Mouse (Mus musculus): ENCODE measurements around the gene Esam. TPM values are rescaled to one million over a fixed set of nuclear protein-coding genes. Genes with fewer than 3 reads are reported as not detected.

Esam gene
- polyA plus RNA-seq (2015; fragmentation: Nextera tagmentation; extraction: Ambion mirVana), result 47.0 and 49.1 TPM in 2 replicates

DNA sequence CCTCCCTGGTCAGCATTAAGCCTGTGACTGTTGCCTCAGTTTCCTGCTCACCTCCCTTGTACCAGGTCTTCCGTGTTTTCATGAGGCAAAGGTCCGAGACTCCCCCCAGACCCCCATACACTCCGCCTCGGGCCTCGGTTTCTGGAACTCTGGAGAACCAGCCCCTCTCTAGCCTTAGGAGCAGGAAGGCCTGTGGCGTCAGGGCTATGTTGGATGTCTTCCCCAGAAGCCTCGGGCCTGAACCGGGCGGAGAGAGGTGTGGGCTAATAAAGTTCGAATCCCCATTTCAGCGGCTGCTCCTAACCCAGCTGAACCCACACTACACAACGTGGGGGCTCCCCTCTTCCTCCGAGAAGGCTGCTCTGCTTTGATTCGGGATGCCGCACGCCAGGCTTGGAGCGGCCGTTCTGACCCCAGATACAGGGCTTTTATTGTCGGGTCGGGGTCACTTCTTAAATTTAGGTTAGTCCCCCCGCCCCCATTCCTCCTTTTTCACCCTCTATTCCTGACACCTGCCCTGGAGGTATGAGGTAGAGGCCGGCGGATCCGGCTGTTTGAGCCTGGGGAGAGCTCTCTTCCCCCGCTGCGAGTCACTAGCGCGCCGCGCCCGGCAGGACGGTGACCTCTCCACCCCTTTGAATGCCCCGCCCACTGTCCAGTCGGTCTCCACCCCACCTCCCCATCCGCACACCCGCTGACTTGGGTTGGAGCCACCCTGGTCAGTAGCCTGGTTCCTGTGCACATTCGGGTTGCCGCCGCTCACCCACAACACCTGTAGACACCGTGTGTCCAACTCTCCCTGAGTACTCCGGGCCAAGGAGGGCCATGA, at the start of gene Esam:
TSS of gene Esam (plus strand) at position 683 of the 829 bp plus-strand sequence.
- H3K27ac ChIP-seq, result no peak within 1 kb of the TSS
- peak within 1 kb of the TSS; percentile 4; the same call in 1 of the 2 replicates for H3K4me3 ChIP-seq
- ATAC-seq (replicated peaks), result no peak
- no peaks in the 10 kb centered on the region; the same call in none of the 2 replicates for H3K36me3 ChIP-seq (replicated peaks)
- H3K9me3 ChIP-seq, result no peaks in the 10 kb centered on the region
- WGBS, result 6% methylated on average over 41 of the region's 41 CpGs
- no peak within 1 kb of the TSS for H3K9ac ChIP-seq
- peaks cover 23% of the 10 kb centered on the region for H3K4me1 ChIP-seq
- H3K4me2 ChIP-seq, result peak within 1 kb of the TSS; percentile 3; the same call in 1 of the 2 replicates
- peaks cover 47% of the 10 kb centered on the region for H3K27me3 ChIP-seq (replicated peaks)

DNA sequence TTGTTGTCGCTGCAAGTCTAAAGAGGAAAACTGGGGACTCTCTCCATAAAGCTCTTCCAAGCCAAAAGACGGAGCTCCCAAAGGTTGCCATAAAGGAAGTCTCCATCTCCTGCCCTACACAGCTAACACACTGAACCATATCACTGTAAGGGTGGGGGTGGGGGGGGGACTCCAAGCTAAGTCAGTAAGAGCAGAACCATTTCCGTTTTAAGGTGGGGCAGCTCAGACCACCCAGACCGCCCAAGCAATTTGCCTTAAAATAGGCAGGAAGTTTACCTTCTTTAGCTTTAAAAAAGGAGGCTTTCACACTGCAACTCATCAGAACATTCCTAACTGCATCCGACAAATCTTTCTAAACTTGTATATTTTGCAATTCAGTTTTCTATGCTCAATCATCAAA, 42.7 kb upstream of the Esam start:
- Histone ChIP-seq H3K4me2 (no peak overlapping the region), H3K4me3 (no peak overlapping the region), H3K9me3 (no peaks in the 10 kb centered on the region), H3K27me3 (replicated peaks) (no peaks in the 10 kb centered on the region), H3K27ac (no peak overlapping the region), H3K4me1 (peaks cover 12% of the 10 kb centered on the region), H3K36me3 (replicated peaks) (no peaks in the 10 kb centered on the region), H3K9ac (no peak overlapping the region)
- no peak for ATAC-seq (replicated peaks)
- WGBS, result 69% methylated on average over 5 of the region's 5 CpGs

DNA sequence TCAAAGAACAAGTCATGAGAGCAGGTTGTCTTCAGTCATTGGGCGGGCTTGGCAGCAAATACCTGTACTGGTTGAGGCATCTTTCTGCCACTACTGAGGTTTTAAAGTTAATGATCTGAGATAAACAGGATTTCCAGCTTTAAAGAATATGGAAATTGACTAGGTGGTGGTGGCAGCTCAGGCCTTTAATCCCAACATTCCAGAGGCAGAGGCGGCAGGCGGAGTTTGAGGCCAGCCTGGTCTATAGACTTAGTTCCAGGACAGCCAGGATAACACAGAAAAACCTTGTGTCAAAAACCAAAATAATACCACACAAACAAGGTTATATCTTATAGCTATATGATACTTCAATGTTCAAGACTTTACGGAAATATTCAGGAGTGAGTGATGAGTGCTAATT, 39.8 kb upstream of the Esam start:
- Histone ChIP-seq H3K27ac (peak overlapping the region; percentile 99), H3K4me3 (peak overlapping the region; percentile 97), H3K9me3 (no peaks in the 10 kb centered on the region), H3K4me2 (peak overlapping the region; percentile 89), H3K36me3 (replicated peaks) (no peaks in the 10 kb centered on the region), H3K27me3 (replicated peaks) (no peaks in the 10 kb centered on the region), H3K4me1 (peaks cover 31% of the 10 kb centered on the region), H3K9ac (peak overlapping the region; percentile 95; the same call in 1 of the 2 replicates)
- WGBS, result 30% methylated on average over 4 of the region's 4 CpGs
- no peak for ATAC-seq (replicated peaks)

DNA sequence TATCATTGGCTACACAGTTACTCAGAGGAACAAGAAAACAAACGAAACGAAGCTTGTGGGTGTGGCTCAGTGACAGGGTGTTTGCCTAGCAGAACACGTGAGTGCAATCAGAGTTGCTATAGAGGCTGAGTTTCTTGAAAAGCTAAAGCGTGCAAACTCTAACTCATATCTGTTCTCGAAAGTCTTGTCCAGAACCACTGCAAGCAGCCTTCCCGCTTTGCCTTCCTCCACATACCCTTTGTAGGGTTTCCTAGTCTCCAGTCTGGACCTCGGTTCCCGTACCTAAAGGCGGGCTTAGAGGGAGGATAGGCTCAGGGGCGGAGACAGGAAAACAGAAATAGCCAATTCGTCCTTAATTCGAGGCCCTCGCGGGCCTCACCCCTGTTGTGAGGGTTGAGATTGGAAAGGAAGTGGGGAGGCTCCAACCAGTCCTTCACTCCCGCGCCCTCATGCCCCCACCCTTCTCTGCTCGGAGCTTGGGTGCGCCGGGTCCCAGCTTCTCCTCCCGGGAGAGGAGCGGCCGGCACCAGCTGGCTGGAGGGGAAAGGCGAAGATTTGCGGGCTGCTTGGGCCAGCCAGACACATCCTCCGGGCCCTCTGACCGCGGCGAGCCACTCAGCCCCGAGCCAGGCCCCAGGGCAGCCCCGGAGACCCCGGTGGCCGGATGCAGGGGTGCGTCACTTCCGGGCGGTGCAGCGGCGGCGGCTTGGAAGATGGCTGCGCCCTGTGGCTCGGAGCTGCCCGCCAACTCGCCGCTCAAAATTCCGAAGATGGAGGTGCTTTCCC, 39.1 kb upstream of the Esam start, which contains the start of gene Msantd2:
TSS of gene Msantd2 (plus strand) at position 709 of the 786 bp plus-strand sequence.
- Histone ChIP-seq H3K27me3 (replicated peaks) (no peaks in the 10 kb centered on the region), H3K4me2 (peak within 1 kb of the TSS; percentile 89), H3K4me3 (peak within 1 kb of the TSS; percentile 97), H3K27ac (peak within 1 kb of the TSS; percentile 99), H3K9ac (peak within 1 kb of the TSS; percentile 95), H3K9me3 (no peaks in the 10 kb centered on the region), H3K36me3 (replicated peaks) (no peaks in the 10 kb centered on the region), H3K4me1 (peaks cover 31% of the 10 kb centered on the region)
- under 1% methylated on average over 44 of the region's 44 CpGs for WGBS
- peak; percentile 98 for ATAC-seq (replicated peaks)

DNA sequence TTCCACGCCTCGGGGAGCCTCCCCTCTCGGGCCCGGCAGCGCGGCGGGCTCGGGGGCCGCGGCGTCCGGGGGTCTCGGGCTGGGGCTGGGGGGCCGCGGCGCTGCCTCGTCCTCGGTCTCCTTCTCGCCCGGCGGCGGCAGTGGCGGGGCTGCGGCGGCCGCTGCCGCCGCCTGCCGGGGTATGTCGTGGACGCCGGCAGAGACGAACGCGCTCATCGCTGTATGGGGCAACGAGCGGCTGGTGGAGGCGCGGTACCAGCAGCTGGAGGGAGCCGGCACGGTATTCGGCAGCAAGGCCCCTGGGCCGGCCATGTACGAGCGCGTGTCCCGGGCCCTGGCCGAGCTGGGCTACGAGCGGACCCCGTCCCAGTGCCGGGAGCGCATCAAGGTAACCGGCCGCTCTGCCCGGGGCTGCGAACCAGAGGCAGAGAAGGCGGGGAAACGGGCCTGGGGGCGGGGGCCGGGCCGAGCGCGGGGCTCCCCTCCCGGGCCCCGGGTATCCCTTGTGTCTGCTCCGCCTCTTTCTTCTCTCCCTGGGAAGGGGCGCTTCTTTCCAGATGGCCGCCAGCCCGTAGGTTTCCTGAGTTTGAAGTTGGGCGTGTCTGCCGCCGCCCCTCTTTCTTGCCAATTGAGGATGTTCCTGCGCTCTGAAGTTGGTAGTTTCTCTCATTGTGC, 38.3 kb upstream of the Esam start:
- WGBS, result under 1% methylated on average over 75 of the region's 75 CpGs
- Histone ChIP-seq H3K4me1 (peaks cover 31% of the 10 kb centered on the region), H3K36me3 (replicated peaks) (no peaks in the 10 kb centered on the region), H3K4me3 (peak overlapping the region; percentile 97), H3K27me3 (replicated peaks) (no peaks in the 10 kb centered on the region), H3K27ac (peak overlapping the region; percentile 99), H3K9ac (peak overlapping the region; percentile 95), H3K4me2 (peak overlapping the region; percentile 89), H3K9me3 (no peaks in the 10 kb centered on the region)
- peak; percentile 83 for ATAC-seq (replicated peaks)

DNA sequence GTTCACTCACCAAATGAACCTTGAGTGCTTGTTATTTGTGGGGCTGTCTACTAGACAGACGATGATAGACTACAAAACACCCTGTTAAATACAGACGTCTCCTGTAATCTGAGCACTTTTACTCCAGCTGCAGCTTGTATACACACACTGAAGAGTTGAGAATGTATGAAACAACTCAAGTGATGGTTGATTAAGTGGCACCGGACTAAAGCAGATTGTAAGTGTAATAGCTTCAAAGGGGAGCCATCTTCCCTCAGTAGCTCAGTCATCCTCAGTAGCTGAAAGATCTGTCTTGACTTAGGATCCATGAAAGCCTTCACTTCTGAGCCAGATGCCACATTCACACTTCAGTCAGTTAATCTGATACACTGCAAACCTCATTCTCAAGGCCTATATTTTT, 32.1 kb upstream of the Esam start:
- Histone ChIP-seq H3K4me2 (no peak overlapping the region), H3K27me3 (replicated peaks) (no peaks in the 10 kb centered on the region), H3K9ac (no peak overlapping the region), H3K36me3 (replicated peaks) (no peaks in the 10 kb centered on the region), H3K4me3 (no peak overlapping the region), H3K9me3 (no peaks in the 10 kb centered on the region), H3K4me1 (peaks cover 13% of the 10 kb centered on the region), H3K27ac (no peak overlapping the region)
- ATAC-seq (replicated peaks), result no peak
- WGBS, result 85% methylated on average over 3 of the region's 3 CpGs

DNA sequence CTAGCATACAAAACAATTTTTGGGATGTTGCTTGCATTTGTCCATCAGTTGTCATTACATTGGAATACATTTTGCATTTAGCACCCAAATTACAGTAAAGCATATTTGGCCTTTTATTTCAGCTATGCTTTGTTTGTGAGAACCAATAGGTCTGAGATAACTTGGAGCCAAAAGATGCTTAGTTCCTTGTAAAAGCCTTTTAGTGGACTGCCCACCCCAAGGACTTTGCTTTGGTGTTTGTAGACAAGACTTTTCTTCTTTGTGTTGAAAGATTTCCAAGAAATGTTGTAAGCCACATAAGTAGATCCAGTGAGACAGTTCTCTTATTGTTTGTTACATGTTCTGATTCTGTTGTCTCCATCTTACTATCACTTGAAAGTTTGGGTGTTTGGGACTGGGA, 31.6 kb upstream of the Esam start:
- ATAC-seq (replicated peaks), result no peak
- H3K4me2 ChIP-seq, result no peak overlapping the region
- no peak overlapping the region for H3K4me3 ChIP-seq
- H3K36me3 ChIP-seq (replicated peaks), result no peaks in the 10 kb centered on the region
- no peaks in the 10 kb centered on the region for H3K27me3 ChIP-seq (replicated peaks)
- H3K4me1 ChIP-seq, result peaks cover 8% of the 10 kb centered on the region; the same call in 1 of the 2 replicates
- no peak overlapping the region for H3K27ac ChIP-seq
- H3K9ac ChIP-seq, result no peak overlapping the region
- no peaks in the 10 kb centered on the region for H3K9me3 ChIP-seq

DNA sequence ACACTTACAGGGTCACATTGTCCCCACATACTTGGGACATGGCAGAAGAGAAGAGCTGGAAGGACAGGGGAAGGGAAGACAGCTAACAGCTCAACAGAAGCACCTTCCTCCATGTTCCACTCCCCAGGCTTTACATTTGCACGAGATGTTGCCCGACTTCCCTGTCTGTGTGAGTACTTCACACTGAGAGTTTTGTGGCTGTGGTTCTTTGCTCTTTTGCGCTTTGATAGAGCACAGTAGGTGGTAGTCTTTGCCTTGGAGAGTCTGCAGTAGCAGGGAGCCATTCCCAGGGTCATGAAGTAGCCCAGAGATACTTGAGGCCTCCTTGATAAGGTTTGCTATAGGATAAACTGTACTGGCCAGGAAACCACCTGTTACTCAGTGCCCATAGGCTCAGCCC, 27.7 kb upstream of the Esam start:
- Histone ChIP-seq H3K9me3 (no peaks in the 10 kb centered on the region), H3K4me2 (no peak overlapping the region), H3K4me3 (no peak overlapping the region), H3K36me3 (replicated peaks) (no peaks in the 10 kb centered on the region), H3K9ac (no peak overlapping the region), H3K4me1 (no peaks in the 10 kb centered on the region), H3K27ac (no peak overlapping the region), H3K27me3 (replicated peaks) (no peaks in the 10 kb centered on the region)
- ATAC-seq (replicated peaks), result no peak
- WGBS, result 83% methylated on average over 3 of the region's 3 CpGs

DNA sequence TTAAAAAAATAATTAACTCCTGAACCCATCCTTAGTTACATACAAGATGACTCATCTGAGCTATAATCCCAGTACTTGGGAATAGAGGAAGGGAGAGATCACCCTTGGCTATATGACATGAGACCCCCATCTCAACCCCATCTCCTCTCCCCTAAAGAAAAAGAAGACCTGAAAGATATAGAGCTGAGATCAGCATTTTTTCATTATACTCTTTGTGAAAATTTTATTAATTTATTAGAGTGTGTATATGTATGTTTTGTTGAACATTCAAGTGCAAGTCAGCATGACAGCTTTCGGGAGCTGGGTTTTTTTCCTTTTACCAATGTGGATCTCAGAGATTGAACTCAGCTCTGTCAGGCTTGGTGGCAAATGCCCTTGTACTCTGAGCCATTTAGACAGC, 26.7 kb upstream of the Esam start:
- WGBS, result 94% methylated on average over 1 of the region's 1 CpGs
- Histone ChIP-seq H3K4me3 (no peak overlapping the region), H3K9ac (no peak overlapping the region), H3K4me1 (no peaks in the 10 kb centered on the region), H3K27me3 (replicated peaks) (no peaks in the 10 kb centered on the region), H3K36me3 (replicated peaks) (no peaks in the 10 kb centered on the region), H3K4me2 (no peak overlapping the region), H3K9me3 (no peaks in the 10 kb centered on the region), H3K27ac (no peak overlapping the region)
- ATAC-seq (replicated peaks), result no peak

DNA sequence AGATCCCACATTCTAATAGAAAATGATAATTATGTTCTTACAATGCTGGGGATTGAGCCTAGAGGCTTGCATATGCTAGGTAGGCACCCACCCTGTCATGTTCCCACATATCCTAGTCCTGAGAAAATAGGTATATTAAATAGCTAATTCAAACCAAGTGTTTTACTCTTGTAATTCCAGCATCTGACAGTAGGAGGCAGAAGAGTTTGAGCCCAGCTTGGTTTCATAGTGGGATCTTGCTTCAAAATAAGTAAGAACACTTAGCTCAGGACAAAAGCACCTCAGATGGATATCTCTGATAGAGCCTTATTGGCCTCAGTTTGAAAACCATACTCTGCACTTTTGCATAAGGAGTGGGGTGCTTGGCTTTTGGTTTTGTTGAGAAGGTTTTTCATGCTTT, 23.5 kb upstream of the Esam start:
- Histone ChIP-seq H3K4me2 (no peak overlapping the region), H3K4me3 (no peak overlapping the region), H3K9me3 (no peaks in the 10 kb centered on the region), H3K4me1 (no peaks in the 10 kb centered on the region), H3K27ac (no peak overlapping the region), H3K9ac (no peak overlapping the region), H3K36me3 (replicated peaks) (no peaks in the 10 kb centered on the region), H3K27me3 (replicated peaks) (no peaks in the 10 kb centered on the region)
- ATAC-seq (replicated peaks), result no peak

DNA sequence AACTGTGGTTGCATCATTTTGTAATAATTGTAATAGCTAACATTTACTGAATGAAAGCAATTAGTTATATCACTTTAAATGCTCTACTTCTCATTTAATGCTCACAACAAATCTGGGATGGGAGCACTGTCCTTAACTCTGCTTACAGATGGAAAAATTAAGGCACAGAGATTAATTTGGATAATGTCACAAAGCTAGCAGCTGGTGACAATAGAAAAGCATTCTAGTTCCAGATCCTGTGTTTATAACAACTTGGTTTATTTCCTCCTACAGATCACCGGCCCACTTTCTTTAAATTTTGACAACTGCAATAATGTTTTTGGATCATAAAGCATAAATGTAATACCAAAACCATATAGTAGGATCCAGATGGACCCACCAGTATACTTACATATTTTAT, 21.9 kb upstream of the Esam start:
- Histone ChIP-seq H3K36me3 (replicated peaks) (no peaks in the 10 kb centered on the region), H3K9ac (no peak overlapping the region), H3K4me2 (no peak overlapping the region), H3K27ac (no peak overlapping the region), H3K9me3 (no peaks in the 10 kb centered on the region), H3K4me3 (no peak overlapping the region), H3K27me3 (replicated peaks) (no peaks in the 10 kb centered on the region), H3K4me1 (no peaks in the 10 kb centered on the region)
- ATAC-seq (replicated peaks), result no peak
- 93% methylated on average over 1 of the region's 1 CpGs for WGBS

DNA sequence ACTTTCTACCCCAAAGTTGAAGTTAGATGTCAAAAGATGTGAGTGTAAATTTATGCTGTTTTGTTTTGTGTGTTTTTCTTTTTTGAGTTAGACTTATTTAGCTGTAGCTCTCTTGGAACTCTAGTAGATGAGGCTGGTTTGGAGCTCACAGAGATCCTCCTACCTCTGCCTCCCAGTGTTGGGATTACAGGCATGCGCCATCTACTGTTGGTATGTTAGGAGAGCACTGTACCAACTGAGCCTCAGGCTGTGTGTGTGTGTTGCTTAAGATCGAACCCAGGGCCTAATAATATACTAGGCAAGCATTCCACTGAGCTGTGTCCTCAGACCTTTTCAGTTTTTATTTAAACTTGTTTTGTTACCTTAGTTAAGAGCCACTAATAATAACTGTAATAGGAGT, 15.8 kb upstream of the Esam start:
- Histone ChIP-seq H3K4me1 (peaks cover under 1% of the 10 kb centered on the region; the same call in 1 of the 2 replicates), H3K4me2 (no peak overlapping the region), H3K9me3 (no peaks in the 10 kb centered on the region), H3K27ac (no peak overlapping the region), H3K27me3 (replicated peaks) (no peaks in the 10 kb centered on the region), H3K4me3 (no peak overlapping the region), H3K36me3 (replicated peaks) (no peaks in the 10 kb centered on the region), H3K9ac (no peak overlapping the region)
- 97% methylated on average over 2 of the region's 2 CpGs for WGBS
- ATAC-seq (replicated peaks), result no peak
